Mouse (Mus musculus) lung, postnatal 14 days (tissue): ENCODE data around the gene Topbp1.

Experiments used
- DNase-seq: peaks from one replicate; pipeline ENCODE4 v3.0.0; 2021

The Topbp1 gene

DNA sequence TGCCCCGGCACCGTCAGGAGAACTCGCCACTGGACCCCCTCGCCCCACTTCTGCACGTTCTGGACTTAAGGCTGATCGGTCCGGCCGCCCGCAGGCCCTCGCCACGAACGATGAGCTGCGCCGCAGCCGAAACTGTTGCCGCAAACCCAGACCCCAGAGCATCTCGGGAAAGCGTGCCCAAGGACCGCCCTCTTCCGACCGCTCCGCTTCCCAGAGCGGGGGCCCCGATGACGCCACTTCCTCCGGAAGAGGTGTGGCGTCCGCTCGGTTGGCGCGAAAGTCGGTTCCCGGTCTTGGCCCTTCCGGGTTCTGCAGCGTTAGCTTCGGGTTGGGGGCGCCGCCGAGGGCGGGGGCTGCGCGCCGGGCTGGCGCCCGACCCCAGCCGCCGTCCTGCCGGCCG is at the start of gene Topbp1, which contains the start of gene 1300017J02Rik:
Gene Topbp1 (plus strand): TSS at position 289 of the 400 bp plus-strand sequence.
Gene 1300017J02Rik (minus strand): TSS at position 156 of the 400 bp plus-strand sequence.
- peak; percentile 94 for DNase-seq

DNA sequence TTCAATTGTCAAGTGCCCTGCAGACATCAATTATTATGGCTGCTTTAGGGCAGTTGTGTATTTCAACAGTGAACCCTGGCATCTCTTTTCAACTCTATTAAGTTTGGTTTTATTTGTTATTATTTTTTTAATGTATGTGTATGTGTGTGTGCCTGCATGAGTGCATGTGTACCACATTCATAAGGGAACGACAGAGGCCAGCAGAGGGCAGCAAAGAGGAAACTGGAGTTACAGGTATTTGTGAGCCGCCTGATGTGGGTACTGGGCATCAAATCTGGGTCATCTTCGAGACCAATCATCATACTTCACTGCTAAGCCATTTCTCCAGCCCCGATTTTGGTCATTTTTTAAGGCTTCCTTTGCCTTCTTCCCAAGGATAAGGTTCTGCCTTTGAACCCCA is 39.2 kb upstream of the Topbp1 start:
- DNase-seq: no peak

DNA sequence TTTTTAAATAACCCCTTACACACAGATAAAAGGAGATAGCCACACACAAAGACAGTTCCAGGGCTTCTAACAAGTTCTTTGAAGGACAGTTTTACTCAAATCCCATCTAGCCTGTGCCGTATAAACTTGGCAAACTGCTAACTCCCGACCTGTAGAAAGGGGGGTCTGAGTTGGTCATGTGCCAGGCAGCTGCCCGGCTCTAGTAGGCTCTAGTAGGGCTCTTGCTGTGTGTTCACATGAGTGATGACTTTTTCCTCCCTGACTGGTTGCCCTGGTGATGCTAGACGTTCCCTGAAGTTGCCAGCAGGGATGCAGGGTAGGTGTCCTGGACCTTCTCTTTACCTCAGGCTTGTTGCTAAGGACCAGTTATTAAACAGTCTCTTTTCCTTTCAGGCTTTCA is 33.9 kb upstream of the Topbp1 start:
- no peak for DNase-seq

DNA sequence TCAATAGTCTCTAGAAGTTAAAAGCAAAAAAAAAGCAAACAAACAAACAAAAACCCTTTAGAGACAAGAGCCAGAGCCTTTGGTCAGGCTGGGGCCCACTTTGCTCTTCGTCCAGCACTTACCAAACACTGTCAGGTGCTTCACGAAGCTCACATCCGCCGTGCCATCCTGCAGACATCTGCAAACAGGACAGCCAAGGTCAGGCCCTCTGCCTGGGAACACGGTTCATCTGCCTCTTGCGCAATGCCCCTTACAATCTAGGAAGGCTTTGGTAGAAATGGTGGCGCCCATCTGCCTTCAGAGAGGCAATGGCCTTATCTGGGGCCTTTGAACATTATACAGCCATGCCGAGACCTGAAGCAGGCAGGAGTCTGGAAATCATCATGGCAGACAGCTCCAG is 30.2 kb upstream of the Topbp1 start:
- DNase-seq: no peak

DNA sequence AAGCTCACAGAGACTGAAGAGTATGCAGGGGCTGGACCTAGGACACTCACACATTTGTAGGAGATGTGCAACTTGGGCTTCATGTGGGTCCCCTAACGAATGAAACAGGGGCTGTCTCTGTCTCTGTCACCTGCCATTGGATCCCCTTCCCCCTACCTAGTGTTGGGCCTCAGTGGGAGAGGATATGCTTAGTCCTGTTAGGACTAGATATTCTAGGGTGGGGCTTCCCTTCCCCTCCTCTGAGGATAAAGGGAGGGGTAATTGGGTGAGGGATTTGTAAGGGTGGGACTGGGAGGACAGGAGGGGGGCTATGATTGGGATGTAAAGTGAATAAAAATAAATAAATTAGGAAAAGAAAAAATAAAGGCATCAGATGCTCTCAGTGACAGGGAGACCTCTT is 29.3 kb upstream of the Topbp1 start:
- no peak for DNase-seq

DNA sequence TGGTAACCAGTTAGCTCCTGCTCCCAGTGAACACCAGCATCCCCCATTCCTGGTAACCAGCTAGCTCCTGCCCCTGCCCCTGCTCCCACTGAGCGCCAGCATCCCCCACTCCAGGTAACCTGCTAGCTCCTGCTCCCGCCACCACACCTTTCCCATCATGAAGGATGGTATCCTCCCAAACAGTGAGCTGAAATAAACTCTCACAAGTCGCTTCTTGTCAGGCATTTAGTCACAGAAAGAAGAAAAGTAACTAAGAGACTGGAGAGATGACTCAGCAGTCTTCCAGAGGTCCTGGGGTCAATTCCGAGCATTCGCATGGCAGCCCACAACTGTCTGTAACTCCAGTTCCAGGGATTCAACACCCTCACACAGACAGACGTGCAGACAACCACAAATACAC is 28.1 kb upstream of the Topbp1 start:
- DNase-seq: no peak

DNA sequence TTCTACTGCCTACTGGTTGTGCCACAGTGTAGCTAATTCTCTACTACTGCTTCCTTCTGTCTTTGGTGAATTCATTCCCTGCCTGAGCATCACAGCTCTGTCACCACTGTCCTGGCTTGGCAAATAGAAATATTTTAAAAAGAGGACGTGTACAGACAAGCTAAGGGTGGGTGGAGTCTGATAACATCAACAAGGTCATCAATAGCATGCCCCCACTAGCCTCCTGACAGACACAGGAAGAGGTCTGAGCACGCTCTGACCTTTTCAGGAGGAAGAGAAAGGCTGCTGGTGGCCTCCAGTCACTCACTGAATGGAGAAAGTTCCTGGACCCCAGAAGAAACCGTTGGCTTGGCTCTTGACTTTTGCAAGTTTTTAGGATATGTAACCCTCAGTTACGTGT is 18.6 kb upstream of the Topbp1 start:
- no peak for DNase-seq

DNA sequence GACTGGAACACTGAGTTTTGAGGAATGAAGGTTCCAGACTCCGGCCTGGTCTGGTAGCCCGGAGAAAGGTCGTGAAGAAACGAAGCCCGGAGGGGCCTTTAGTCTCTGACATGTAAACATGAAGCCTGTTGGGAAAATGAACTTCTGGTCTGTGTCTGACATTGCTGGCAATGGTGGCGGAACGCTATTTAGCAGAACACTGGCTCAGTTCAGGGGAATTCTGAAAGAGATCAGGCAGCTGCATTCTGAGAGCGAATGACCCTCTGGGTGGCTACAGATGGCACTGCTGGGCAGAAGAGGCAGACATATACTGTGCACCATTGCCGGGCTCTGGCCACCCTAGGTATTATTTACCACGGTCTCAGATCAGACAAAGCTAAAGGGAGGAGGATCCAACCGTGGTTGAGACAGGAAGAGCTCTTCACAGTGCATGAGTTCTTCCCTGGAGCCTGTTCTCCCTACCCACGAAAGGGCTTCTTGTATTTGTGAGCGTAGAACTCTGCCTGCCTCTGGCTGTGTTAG is 18.1 kb upstream of the Topbp1 start:
- DNase-seq: no peak

DNA sequence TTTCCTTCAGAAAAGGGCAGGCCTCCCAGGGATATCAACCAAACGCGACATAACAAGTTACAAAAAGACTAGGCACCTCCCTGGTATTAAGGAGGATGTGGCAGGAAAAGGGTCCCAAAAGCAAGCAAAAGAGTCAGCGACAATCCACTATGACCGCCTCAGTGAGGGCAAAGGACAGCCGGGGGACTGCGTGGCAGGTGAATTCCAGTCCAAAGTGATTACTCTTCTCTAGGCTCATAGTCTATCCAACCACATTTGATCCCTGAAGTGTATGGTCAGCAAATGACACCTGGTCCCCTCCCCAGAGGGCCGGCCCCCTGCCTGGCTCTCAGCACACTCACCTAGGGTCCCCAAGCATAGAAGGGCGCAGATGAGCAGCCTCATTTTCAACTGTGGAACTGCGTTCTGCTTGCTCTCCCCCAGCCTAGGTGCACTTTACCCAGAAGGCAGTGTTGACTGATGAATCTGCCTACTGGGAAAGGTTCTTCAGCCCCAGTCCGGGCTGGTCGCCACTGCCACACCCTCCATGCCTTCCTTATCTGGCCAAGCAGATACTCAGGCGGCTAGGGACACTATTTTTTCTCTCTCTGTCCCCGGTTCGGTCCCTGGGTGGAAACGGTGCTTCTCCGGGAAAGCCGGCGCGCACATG is 17.1 kb upstream of the Topbp1 start:
- no peak for DNase-seq

DNA sequence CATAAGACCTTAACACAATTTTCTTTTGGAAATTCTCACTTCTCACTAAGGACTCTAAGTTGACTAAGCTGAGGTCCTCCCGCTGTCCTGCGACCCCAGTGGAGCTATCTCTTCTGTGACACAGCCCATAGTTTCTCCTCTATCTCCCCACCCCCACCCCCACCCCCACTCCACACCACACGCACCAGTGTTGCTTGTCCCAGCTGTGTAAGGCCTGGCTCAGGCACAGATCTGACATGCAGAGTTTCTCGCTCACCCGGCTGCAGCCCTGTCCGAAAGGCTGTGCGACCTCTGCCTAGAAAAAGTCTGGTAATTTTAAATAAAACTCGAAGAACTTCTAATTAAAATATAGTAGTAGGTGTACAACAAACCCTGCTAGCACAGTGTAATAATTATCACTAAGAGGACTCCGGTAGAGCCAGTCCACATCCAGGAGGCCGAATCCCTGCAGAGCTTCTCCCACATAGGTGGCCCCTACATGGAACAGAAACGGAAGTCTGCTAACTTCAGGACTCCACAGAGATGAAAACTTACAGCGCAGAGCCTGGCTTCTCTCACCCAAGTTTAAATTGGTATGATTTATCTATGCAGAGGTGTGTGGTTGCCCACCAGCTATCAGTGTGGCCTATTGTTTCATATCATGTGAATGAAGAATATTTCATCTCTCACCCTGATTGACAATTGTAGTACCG is 16.4 kb upstream of the Topbp1 start:
- DNase-seq: no peak

DNA sequence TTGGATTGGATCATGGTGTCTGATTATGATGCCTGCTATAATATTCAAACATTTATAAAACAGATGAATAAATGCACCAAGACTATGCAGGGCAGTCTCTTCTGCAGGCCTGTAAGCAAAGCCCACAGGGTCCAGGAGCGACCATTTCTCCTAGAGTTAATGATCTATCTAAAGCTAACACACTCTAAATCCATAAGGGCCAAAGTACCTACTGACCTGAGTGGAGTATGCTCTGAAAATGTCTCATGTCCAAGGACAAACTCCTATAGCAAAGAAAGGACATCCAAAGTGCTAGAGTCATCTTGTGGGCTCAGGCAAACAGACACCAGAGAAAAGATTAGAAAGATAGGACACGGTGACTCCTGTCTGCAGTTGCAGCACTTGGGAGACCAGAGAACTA is 10.5 kb upstream of the Topbp1 start:
- no peak for DNase-seq

DNA sequence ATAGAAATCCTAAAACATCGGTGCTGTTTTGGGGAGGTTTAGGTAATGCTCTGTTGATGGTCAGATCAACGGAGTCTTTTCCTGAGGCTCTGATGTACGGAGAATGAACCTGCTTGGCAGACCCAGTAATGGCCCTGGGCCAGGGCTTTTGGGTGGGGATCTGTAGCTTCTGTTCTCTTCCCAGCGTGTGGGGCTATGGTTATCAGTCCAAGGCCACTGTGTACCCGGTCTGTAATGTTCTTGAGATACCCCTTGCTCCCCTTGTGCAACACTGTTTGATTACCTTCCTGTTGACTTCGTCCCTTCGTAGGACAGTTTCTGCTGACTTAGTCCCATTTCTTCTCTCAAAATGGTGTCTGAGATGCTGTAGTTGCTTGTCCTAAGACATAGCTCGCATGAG is 3.9 kb upstream of the Topbp1 start:
- no peak for DNase-seq

DNA sequence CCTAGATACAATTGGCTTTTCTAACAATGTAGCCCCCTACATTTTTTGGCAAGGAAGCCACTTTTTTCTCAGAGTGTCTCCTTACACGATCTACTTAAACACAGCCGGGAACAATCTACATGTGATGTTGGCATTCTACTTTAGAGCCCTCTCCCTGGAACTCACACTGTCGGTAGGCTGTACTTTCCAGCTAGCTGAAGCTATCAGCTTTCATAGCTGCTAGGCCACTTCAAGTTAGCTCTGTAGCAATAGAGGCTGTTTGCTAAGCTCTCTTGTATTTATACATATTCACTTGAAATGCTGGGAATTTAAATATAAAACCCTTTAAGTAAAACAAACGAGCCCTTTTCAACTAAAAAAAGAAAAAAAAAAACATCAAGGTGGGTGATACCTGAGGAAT is 2.8 kb upstream of the Topbp1 start:
- DNase-seq: no peak

DNA sequence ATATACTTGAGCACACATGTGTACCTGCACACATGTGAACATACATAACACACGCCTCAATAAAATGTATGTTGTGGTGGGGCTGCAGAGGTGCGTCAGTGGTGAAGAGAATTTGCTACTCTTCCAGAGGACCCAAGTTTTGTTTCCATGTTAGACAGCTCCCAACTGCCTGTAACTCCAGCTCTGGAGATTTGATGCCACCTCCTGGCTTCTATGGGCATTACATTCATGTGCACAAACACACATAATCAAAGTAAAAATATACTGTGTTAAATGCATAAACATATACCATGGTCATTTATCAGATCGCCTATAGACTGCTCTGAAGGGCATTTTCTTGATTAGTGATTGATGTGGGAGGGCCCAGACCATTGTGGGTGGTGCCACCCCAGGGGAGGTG is 2.3 kb upstream of the Topbp1 start:
- DNase-seq: peak; percentile 72

DNA sequence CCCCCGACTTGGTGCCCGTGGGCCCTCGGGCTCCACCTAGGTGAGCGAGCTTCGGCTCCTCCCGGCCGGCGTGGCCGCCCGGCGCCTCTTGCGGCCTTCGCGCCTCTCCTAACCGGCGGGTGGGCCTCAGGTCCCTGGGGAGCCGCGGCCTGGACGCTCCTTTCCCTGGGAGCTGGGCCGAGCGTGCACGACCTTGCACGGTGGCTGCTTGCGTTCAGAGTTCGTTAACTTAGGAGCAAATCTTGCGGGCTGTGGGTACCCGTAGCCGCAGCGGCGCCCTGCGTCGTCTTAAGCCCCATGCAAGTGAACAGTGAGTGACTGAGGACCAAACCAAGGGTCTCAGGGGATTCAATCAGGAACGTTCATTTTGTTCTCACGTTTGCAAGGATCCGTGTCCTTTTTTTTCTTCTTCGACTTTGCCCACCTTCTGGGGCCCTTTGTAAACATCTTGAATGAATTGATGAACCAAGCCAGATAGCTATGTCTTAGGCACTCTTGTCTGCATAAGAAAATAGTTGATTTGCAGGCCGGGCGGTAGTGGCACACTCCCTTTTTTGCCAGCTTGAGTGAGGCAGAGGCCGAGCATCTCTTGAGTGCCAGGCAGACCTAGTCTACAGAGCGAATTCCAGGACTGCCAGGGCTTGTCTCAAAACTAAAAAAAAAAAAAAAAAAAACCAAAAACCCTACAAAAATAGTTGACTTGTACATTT is 472 bp downstream of the Topbp1 start:
- DNase-seq: no peak

DNA sequence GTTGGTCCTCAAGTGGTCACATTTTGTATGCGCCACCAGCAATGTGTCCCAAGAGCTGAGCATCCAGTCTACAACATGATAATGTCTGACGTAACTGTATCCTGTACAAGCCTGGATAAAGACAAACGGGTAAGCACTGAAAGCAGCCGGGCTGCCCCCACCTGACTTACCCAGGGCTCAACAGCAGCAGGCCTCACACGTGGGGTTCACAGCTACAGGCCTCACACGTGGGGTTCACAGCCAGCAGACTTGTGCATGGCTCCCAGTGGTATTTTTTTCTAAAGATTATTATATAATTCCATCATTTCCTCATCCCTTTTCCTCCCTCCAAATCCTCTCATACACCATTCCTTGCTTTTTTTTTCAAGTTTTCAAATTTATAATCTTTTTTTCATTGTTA is 4.8 kb downstream of the Topbp1 start:
- DNase-seq: no peak

DNA sequence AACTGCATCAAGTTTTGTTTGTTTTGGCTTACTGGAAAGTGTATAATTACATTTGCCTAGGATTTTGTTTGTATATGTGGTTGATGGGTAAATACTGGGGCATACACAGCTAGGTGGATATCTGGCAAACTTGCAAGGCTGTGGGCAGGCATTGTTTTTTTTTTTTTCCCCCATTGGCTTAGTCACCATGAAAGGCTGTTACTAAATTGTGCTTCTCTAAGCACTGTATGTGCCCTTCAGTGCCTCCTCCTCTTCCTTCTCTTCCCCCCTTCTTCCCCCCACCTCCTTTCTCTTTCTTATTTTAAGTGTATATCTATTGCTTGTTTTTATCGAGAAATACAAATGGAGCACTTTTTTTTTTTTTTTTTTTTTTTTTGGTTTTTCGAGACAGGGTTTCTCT is 19.7 kb downstream of the Topbp1 start:
- DNase-seq: no peak

DNA sequence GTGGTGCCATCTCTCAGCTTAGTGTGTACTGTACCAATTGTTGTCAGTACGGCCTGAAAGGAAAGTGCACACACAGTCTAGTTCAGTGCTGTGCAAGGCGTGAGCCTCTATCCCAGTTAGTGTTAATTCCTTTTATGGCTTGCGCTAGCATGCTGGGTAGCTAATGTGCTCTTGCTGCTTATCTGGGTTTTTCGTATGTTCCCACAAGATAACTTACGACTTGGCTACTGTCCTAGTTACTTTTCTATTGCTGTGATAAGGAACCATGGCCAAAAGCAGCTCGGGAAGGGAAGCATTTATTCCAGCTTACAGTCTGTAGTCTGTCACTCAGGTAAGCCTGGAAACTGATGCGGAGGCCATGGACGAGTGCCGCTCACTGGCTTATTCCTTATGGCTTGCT is 21.4 kb downstream of the Topbp1 start:
- DNase-seq: no peak

DNA sequence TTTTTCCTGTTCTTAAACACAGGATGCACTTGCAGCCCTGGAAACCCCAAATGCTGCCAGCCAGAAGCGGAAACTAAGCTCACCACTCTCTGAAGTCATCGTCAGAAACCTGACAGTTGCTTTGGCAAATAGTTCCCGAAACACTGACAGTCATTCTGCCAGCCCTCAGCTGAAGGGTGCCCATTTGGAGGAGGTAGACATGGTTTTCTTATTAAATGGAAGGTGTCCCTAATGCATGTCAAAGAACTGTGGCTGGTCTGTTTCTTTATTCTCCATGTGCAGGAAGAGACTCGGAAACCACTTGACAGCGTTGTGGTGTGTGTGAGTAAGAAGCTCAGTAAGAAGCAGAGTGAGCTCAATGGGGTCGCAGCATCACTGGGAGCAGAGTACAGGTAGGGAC is 27.6 kb downstream of the Topbp1 start:
- DNase-seq: no peak

DNA sequence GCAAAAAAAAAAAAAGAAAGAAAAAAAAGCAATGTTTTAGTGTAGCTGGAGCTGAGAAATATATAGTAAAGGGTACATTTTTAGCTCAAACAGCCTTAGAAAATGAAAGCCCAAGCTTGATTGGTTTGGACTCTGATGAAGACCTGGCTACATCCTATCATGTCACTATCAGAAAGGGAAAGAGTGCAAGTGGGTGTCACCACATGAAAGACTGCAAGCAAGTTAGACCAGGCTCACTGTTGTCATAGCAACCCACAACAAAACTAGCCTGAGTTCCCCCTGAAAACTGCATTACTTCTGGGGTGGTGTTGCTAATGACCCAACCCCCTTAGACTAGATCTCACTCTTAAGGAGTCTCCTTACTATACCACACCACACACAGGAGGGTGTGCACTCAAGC is 31.9 kb downstream of the Topbp1 start:
- DNase-seq: no peak

DNA sequence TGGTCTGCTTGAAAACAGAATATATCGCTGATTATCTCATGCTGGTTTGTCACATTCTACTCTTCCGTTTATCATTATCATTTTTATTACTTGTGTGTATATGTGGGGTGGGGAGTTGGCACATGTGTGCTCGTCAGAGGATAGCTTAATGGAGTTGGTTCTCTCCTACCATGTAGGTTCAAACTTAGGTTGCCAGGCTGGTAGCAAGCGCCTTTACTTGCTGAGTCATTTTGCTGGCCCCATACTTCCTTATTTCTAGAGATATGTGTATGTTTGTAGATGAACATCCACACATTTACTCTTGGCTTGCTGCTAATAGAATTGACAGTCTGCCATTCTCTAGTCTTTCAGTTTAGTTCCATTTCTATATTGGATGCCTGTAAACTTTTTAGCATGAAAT is 42.0 kb downstream of the Topbp1 start:
- DNase-seq: no peak

DNA sequence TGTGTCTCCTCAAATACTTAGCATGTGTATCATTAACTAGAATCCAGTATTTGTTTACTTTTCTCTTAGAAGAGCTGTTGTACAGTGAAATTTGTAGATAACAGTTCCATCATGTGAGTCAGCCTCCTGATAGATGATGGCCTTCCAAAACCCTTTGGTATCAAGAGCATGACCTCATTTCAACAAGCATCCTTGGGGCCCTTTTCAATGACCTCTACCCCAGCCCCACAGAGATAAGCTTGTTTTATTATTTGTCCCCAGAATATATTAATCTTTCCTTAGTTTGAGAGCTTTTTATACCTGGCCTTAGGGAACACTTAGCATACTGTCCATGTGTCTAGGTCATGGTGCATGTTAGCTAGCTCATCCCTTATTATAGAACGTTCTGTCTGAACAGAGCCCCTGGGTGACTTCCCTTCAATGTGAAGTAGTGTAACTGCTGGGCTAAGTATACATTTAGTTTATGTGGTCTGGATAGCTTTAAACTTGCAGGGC is 43.0 kb downstream of the Topbp1 start:
- DNase-seq: no peak

DNA sequence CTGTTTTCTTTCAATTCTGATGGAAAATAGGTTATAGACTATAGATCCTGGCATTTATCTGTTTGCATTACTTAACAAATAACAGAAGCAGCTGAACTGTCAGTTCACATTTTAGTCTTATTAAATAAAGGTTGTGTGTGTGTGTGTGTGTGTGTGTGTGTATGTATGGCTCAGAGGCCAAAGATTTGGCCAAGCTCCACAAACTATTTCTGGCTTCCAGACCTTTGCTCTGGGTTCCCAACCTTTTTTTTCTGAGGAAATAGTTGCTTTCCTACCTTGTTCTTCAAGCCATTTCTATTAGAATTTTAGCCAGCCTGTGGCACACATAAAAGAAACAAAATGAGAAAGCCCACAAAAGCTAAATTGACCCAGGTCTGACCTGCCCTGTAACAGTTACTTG is 43.8 kb downstream of the Topbp1 start:
- DNase-seq: no peak
